Mouse (Mus musculus): ENCODE measurements around the gene Ero1lb. TPM values are rescaled to one million over a fixed set of nuclear protein-coding genes. Genes with fewer than 3 reads are reported as not detected.
"Not testable (repeated sequence)": the region's sequence is repeated elsewhere in the genome, so short reads cannot be mapped to it uniquely, and the experiment has no call there.

Ero1lb gene
- polyA plus RNA-seq, 1 experiment from 2014 or later = 10.7 TPM

DNA sequence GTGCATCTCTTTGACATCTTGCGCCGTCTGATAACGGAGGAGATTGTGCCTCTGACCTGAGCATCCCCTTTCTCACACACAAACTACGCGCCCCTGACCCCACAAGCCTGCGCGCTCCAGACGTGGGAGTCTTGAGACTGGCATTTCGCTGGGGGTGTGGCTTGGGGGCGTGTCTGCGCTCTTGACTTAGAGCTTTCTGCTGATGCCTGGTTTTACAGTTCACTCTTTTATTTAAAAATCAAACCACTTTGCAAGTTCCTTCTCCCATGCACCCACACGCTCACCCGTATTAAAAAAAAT lies 85.2 kb downstream of the Ero1lb start:
- H3K4me1 ChIP-seq (replicated peaks); H3K27me3 ChIP-seq (ENCODE audit: insufficient read depth, poor library complexity, severe bottlenecking); H3K36me3 ChIP-seq; H3K9me3 ChIP-seq: not testable (repeated sequence)
- DNase-seq (ENCODE audit: low spot score) = peak; percentile 60
- 0% methylated on average over 13 of the region's 13 CpGs for WGBS
- Histone ChIP-seq H3K4me3 (peak overlapping the region; percentile 45), H3K27ac (0 out of 2 replicates have a peak overlapping the region, but pooled peaks have one; percentile 45)

Other genes with a start within 250 kb of the Ero1lb start
- gene Actn2, start 225.1 kb upstream of the Ero1lb start, polyA plus RNA-seq (2016; fragmentation: Nextera tagmentation; extraction: Ambion mirVana) = 0.93 and 1.9 TPM in 2 replicates
- 27.8 and 35.3 TPM in 2 replicates for gene Heatr1, start 170.8 kb upstream of the Ero1lb start, polyA plus RNA-seq (2016; fragmentation: Nextera tagmentation; extraction: Ambion mirVana)
- gene Lgals8, start 100.9 kb upstream of the Ero1lb start, polyA plus RNA-seq (2016; fragmentation: Nextera tagmentation; extraction: Ambion mirVana) = 8.5 and 11.3 TPM in 2 replicates
- 1.1 TPM in 2 replicates for gene Edaradd, start 45.4 kb upstream of the Ero1lb start, polyA plus RNA-seq (2016; fragmentation: Nextera tagmentation; extraction: Ambion mirVana)
- 0.26 and 3.9 TPM in 2 replicates for gene Prl2c3, start 234.2 kb downstream of the Ero1lb start, polyA plus RNA-seq (2016; fragmentation: Nextera tagmentation; extraction: Ambion mirVana)

Data from hindbrain, embryonic 10.5 days (tissue).